Mouse (Mus musculus): Measurements from ENCODE around the gene Ldlrad1. TPM values are rescaled to one million over a fixed set of nuclear protein-coding genes. Genes with fewer than 3 reads are reported as not detected.
A peak's percentile ranks its signal among the peaks of the same experiment; 100 is the strongest.

The Ldlrad1 gene
- not detected in 2 replicates for polyA plus RNA-seq (2014; fragmentation: Nextera tagmentation; extraction: Ambion mirVana)

DNA sequence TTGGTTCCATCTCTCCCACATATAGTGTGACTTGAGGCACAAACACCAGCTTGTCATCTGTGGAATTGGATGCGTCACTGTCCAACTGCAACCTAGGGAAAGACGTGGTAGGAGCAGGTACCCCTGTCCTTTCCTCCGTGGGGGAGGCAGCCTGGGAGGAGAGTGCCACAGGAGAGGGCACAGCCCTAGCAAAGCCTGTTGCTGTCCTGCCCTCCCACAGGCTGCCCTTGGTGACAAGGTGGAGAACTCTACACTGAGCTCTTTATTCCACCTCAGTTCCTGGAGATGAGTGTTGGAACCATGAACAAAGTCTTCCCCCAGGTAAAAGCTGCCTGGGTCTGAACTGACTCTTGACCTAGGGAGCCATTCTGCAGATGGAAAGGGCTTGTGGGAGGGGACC, at the start of gene Ldlrad1:
Ldlrad1 (plus strand) TSS at position 301 of the 400 bp plus-strand sequence.
- H3K9ac ChIP-seq (ENCODE audit: low read length) = no peak within 1 kb of the TSS
- DNase-seq (ENCODE audit: low spot score) (no peak), ATAC-seq (ENCODE audit: insufficient read depth, low FRiP score, low TSS enrichment) (no peak)
- WGBS = 91% methylated on average over 3 of the region's 3 CpGs
- H3K27ac ChIP-seq (ENCODE audit: low read depth, low read length) = no peak within 1 kb of the TSS
- H3K4me2 ChIP-seq (ENCODE audit: low read depth) = no peak within 1 kb of the TSS
- H3K36me3 ChIP-seq (ENCODE audit: control insufficient read depth, insufficient read depth, low read length) = no peaks in the 10 kb centered on the region; the same call in 1 of the 2 replicates
- no peaks in the 10 kb centered on the region for H3K27me3 ChIP-seq (ENCODE audit: control insufficient read depth, insufficient read depth, low read length)
- H3K9me3 ChIP-seq (ENCODE audit: control insufficient read depth, low read length) = no peaks in the 10 kb centered on the region
- H3K4me3 ChIP-seq (ENCODE audit: low read depth, low read length) = no peak within 1 kb of the TSS
- H3K4me1 ChIP-seq (ENCODE audit: control insufficient read depth, insufficient read depth, low read length) = no peaks in the 10 kb centered on the region

GRCm38 (mm10) chr4:107160181-107160580, 48.8 kb upstream of the Ldlrad1 start:
- ATAC-seq (ENCODE audit: insufficient read depth, low FRiP score, low TSS enrichment) = no peak
- H3K36me3 ChIP-seq (ENCODE audit: control insufficient read depth, insufficient read depth, low read length) = no peaks in the 10 kb centered on the region
- H3K9ac ChIP-seq (ENCODE audit: low read length) = no peak overlapping the region
- no peak overlapping the region for H3K4me2 ChIP-seq (ENCODE audit: low read depth)
- H3K9me3 ChIP-seq (ENCODE audit: control insufficient read depth, low read length) = no peaks in the 10 kb centered on the region
- H3K27me3 ChIP-seq (ENCODE audit: control insufficient read depth, insufficient read depth, low read length) = no peaks in the 10 kb centered on the region
- no peak for DNase-seq (ENCODE audit: low spot score)
- H3K4me3 ChIP-seq (ENCODE audit: low read depth, low read length) = no peak overlapping the region
- H3K4me1 ChIP-seq (ENCODE audit: control insufficient read depth, insufficient read depth, low read length) = 0 out of 2 replicates have a peak, but pooled peaks cover 2% of the 10 kb centered on the region
- H3K27ac ChIP-seq (ENCODE audit: low read depth, low read length) = no peak overlapping the region
- 90% methylated on average over 8 of the region's 8 CpGs for WGBS

DNA sequence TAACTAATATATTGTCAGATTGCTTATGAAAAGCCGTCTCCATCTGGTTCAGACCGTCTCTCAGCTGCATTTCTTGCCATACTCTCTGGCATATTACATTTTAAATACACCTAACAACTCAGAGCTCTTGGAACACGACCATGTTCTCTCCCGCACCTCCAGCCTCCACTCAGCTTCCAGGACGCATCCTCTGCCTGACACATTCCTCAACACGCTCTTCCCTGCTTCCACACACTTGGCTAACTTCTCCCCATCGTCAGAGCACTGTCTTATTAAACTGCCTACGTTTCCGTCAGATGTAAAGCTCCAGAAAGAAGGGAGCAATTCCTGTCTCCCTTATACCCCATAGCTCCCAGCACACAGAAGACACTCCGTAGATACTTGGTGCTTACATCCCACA, 45.6 kb upstream of the Ldlrad1 start:
- Histone ChIP-seq H3K9ac (ENCODE audit: low read length) (no peak overlapping the region), H3K4me2 (ENCODE audit: low read depth) (no peak overlapping the region), H3K9me3 (ENCODE audit: control insufficient read depth, low read length) (no peaks in the 10 kb centered on the region), H3K36me3 (ENCODE audit: control insufficient read depth, insufficient read depth, low read length) (no peaks in the 10 kb centered on the region), H3K27me3 (ENCODE audit: control insufficient read depth, insufficient read depth, low read length) (no peaks in the 10 kb centered on the region), H3K4me3 (ENCODE audit: low read depth, low read length) (no peak overlapping the region), H3K27ac (ENCODE audit: low read depth, low read length) (no peak overlapping the region), H3K4me1 (ENCODE audit: control insufficient read depth, insufficient read depth, low read length) (0 out of 2 replicates have a peak, but pooled peaks cover 2% of the 10 kb centered on the region)
- DNase-seq (ENCODE audit: low spot score) (no peak), ATAC-seq (ENCODE audit: insufficient read depth, low FRiP score, low TSS enrichment) (no peak)
- 93% methylated on average over 10 of the region's 10 CpGs for WGBS

DNA sequence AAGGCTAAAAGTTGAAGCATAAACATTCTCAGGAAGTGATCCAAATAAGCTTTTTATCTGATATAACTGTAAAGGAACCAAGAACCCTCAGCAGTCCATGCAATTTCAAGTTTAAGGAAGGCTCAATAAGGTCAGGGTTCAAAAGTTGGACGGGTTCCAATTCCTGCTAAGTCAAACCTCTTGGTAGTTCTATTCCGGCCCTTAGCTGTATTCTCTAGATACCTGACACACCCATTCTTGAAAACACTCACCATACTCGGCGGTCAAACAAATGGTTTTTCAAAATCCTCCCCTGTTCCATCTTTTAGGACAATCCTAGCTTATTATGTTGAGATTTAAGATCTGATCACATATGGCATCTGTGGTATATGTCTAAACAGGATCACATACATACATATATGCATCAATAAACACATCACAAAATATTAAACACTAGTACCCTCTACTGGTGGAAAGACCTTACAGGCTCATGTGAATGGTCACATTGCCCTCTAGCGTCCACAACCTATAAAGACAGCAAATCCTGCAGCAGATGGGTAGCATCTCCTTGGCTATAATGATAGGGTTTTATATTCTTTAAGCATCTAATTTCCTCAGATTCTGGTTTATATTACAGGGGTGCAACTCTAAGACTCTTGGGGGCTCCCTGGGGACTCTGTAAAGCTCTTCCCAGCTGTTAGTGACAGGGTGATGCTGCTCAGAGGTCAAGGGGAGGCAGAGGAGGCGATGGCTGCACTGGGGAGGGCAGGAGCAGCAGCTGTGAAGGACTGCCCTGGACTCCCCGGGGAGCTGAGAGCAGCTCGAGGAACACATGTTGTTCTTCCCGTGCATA, 45.0 kb upstream of the Ldlrad1 start:
- peak; percentile 60; the same call in 1 of the 2 replicates for ATAC-seq (ENCODE audit: insufficient read depth, low FRiP score, low TSS enrichment)
- Histone ChIP-seq H3K27ac (ENCODE audit: low read depth, low read length) (no peak overlapping the region), H3K9ac (ENCODE audit: low read length) (no peak overlapping the region), H3K27me3 (ENCODE audit: control insufficient read depth, insufficient read depth, low read length) (no peaks in the 10 kb centered on the region), H3K4me1 (ENCODE audit: control insufficient read depth, insufficient read depth, low read length) (0 out of 2 replicates have a peak, but pooled peaks cover 2% of the 10 kb centered on the region), H3K4me3 (ENCODE audit: low read depth, low read length) (no peak overlapping the region), H3K4me2 (ENCODE audit: low read depth) (no peak overlapping the region), H3K9me3 (ENCODE audit: control insufficient read depth, low read length) (no peaks in the 10 kb centered on the region), H3K36me3 (ENCODE audit: control insufficient read depth, insufficient read depth, low read length) (no peaks in the 10 kb centered on the region)
- DNase-seq (ENCODE audit: low spot score) = peak; percentile 71
- 51% methylated on average over 9 of the region's 9 CpGs for WGBS

- no peak for ATAC-seq (ENCODE audit: insufficient read depth, low FRiP score, low TSS enrichment)
- H3K4me2 ChIP-seq (ENCODE audit: low read depth) = no peak overlapping the region
- 90% methylated on average over 5 of the region's 5 CpGs for WGBS
- 0 out of 2 replicates have a peak, but pooled peaks cover 2% of the 10 kb centered on the region for H3K4me1 ChIP-seq (ENCODE audit: control insufficient read depth, insufficient read depth, low read length)
- DNase-seq (ENCODE audit: low spot score) = no peak
- no peak overlapping the region for H3K4me3 ChIP-seq (ENCODE audit: low read depth, low read length)
- no peaks in the 10 kb centered on the region for H3K9me3 ChIP-seq (ENCODE audit: control insufficient read depth, low read length)
- no peak overlapping the region for H3K9ac ChIP-seq (ENCODE audit: low read length)
- H3K27me3 ChIP-seq (ENCODE audit: control insufficient read depth, insufficient read depth, low read length) = no peaks in the 10 kb centered on the region
- H3K36me3 ChIP-seq (ENCODE audit: control insufficient read depth, insufficient read depth, low read length) = no peaks in the 10 kb centered on the region
- H3K27ac ChIP-seq (ENCODE audit: low read depth, low read length) = no peak overlapping the region
Measured at GRCm38 (mm10) chr4:107166700-107167099, 42.3 kb upstream of the Ldlrad1 start.

- Histone ChIP-seq H3K9ac (ENCODE audit: low read length) (no peak overlapping the region), H3K27me3 (ENCODE audit: control insufficient read depth, insufficient read depth, low read length) (no peaks in the 10 kb centered on the region), H3K36me3 (ENCODE audit: control insufficient read depth, insufficient read depth, low read length) (no peaks in the 10 kb centered on the region), H3K4me1 (ENCODE audit: control insufficient read depth, insufficient read depth, low read length) (0 out of 2 replicates have a peak, but pooled peaks cover 2% of the 10 kb centered on the region), H3K9me3 (ENCODE audit: control insufficient read depth, low read length) (no peaks in the 10 kb centered on the region), H3K4me2 (ENCODE audit: low read depth) (no peak overlapping the region), H3K27ac (ENCODE audit: low read depth, low read length) (no peak overlapping the region), H3K4me3 (ENCODE audit: low read depth, low read length) (no peak overlapping the region)
- no peak for ATAC-seq (ENCODE audit: insufficient read depth, low FRiP score, low TSS enrichment)
- 87% methylated on average over 5 of the region's 5 CpGs for WGBS
- DNase-seq (ENCODE audit: low spot score) = no peak
Measured at GRCm38 (mm10) chr4:107167798-107168197, 41.2 kb upstream of the Ldlrad1 start.

DNA sequence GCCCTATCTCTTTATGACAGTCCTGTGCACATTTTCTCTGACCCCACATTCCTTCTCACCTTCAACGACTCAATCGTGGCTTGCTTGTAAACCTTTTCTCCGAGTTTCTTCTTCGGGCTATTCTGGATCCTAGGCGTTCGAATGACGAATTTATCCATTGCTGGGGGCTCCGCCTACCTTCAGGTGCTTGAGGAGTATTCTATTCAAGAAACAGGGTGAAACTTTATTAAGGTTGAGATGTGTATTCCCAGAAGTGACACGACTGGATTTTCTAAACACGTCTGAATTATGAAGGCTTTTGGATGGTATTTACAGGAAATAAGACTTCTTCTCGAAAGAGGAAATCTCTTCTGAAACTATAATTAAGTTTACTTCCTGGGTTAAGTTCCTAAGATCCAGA, 31.5 kb upstream of the Ldlrad1 start:
- no peaks in the 10 kb centered on the region for H3K9me3 ChIP-seq (ENCODE audit: control insufficient read depth, low read length)
- peaks cover 2% of the 10 kb centered on the region; the same call in 1 of the 2 replicates for H3K36me3 ChIP-seq (ENCODE audit: control insufficient read depth, insufficient read depth, low read length)
- no peaks in the 10 kb centered on the region for H3K27me3 ChIP-seq (ENCODE audit: control insufficient read depth, insufficient read depth, low read length)
- H3K4me1 ChIP-seq (ENCODE audit: control insufficient read depth, insufficient read depth, low read length) = peaks cover 12% of the 10 kb centered on the region; the same call in 1 of the 2 replicates
- H3K9ac ChIP-seq (ENCODE audit: low read length) = peak overlapping the region; percentile 75
- H3K27ac ChIP-seq (ENCODE audit: low read depth, low read length) = no peak overlapping the region
- peak overlapping the region; percentile 99 for H3K4me3 ChIP-seq (ENCODE audit: low read depth, low read length)
- ATAC-seq (ENCODE audit: insufficient read depth, low FRiP score, low TSS enrichment) (no peak), DNase-seq (ENCODE audit: low spot score) (no peak)
- WGBS = 56% methylated on average over 11 of the region's 11 CpGs
- H3K4me2 ChIP-seq (ENCODE audit: low read depth) = peak overlapping the region; percentile 71

- WGBS = 0% methylated on average over 48 of the region's 49 CpGs
- peaks cover 2% of the 10 kb centered on the region; the same call in 1 of the 2 replicates for H3K36me3 ChIP-seq (ENCODE audit: control insufficient read depth, insufficient read depth, low read length)
Measured at GRCm38 (mm10) chr4:107178182-107178829, 30.7 kb upstream of the Ldlrad1 start, which contains the start of gene Tmem59. TSS of gene Tmem59 (plus strand) at chr4:107178399.

More at GRCm38 (mm10) chr4:107178182-107178829, 30.7 kb upstream of the Ldlrad1 start, which contains the start of gene Tmem59:
- peak within 1 kb of the TSS; percentile 71 for H3K4me2 ChIP-seq (ENCODE audit: low read depth)
- H3K4me3 ChIP-seq (ENCODE audit: low read depth, low read length) = peak within 1 kb of the TSS; percentile 99
- H3K27ac ChIP-seq (ENCODE audit: low read depth, low read length) = peak within 1 kb of the TSS; percentile 96
- ATAC-seq (ENCODE audit: insufficient read depth, low FRiP score, low TSS enrichment) = peak; percentile 91
- peaks cover 12% of the 10 kb centered on the region; the same call in 1 of the 2 replicates for H3K4me1 ChIP-seq (ENCODE audit: control insufficient read depth, insufficient read depth, low read length)
- no peaks in the 10 kb centered on the region for H3K9me3 ChIP-seq (ENCODE audit: control insufficient read depth, low read length)
- peak; percentile 95 for DNase-seq (ENCODE audit: low spot score)
- H3K9ac ChIP-seq (ENCODE audit: low read length) = peak within 1 kb of the TSS; percentile 75
- no peaks in the 10 kb centered on the region for H3K27me3 ChIP-seq (ENCODE audit: control insufficient read depth, insufficient read depth, low read length)

Measured in neural tube, embryonic 11.5 days (tissue).